Mouse (Mus musculus): ENCODE data around the gene Foxe3.
A peak's percentile ranks its signal among the peaks of the same experiment; 100 is the strongest.
"Not testable (repeated sequence)": the region's sequence is repeated elsewhere in the genome, so short reads cannot be mapped to it uniquely, and the experiment has no call there.

Foxe3 gene

DNA sequence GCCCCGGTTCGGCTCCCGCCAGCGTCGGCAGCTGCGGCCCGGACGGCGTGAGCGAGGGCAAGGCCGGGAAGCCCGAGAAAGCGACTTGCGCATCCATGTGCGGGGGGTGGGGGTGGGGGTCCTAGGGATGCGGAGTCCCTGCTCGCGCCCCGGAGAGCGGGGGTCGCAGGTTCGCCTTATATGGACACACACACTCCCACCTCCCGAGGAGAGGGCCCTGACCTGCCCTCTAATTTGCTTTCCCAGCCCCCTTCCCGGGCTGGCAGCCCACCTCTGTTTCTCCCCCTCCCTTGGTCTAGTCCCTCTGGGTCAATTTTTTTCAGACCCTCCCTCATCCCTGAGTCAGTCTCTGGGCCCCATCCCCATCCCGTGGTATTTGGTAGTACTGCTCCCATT, at the start of gene Foxe3:
Gene Foxe3, minus strand, starts transcription at position 97 of the 396 bp plus-strand sequence.
- DNase-seq = no peak

GRCm38 (mm10) chr4:114973229-114973740, 47.5 kb upstream of the Foxe3 start:
- DNase-seq = no peak

GRCm38 (mm10) chr4:114970736-114971135, 44.9 kb upstream of the Foxe3 start:
- DNase-seq = no peak

DNA sequence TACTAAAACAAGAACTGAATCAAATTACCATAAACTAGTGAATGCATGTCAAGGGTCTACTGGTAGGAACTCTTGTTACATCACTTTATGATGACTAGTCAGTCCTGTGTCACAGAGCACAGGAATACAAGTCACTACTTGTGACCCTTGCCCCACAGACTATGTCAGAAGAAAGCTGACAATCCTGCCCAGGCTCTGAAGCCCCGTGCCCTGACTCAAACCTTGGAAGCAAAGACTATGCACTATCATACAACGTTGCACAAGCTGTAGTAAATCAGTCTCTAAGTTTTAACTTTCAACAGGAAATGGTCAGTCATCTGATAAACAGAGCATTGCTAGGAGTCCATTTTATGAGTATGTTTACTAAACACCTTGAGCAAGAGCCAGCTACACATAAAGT, 35.1 kb upstream of the Foxe3 start:
- not testable (repeated sequence) for DNase-seq

DNA sequence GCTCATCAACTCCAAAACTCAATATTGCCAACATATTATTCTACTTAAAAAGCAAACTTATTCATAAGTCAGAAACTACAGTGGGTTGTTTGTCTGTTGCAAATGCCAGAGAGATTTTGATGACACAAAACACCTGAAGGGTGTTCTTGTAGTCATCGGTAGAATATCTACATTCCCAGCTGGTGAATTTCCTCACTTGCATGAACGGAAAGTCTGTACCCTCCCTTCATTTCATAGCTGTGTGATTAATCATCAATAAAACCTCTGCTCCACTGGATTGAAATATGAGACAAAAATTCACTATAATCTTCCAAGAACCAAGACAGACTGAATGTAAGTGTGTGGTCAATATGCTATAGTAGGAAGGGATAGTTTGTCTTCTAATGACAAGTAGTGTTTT, 33.7 kb upstream of the Foxe3 start:
- DNase-seq = no peak

DNA sequence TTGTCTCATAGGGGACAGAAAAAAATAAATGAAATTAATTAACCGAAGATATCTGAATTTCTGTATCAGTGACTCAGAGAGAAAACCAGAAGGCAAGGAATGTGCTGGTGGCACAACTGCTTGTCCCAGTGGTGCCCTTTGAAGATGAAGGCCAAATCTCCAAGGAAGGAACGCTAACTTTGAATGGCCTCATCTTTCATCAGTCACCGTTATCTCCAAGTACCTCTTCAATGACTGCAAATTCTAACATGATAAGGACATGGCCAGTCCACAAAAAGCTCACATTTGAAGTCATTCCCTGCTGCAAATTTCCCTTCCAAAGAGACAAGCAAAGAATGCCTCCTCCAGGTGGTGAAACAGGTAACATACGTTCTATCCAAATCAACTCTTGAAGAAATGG, 33.0 kb upstream of the Foxe3 start:
- DNase-seq = no peak

DNA sequence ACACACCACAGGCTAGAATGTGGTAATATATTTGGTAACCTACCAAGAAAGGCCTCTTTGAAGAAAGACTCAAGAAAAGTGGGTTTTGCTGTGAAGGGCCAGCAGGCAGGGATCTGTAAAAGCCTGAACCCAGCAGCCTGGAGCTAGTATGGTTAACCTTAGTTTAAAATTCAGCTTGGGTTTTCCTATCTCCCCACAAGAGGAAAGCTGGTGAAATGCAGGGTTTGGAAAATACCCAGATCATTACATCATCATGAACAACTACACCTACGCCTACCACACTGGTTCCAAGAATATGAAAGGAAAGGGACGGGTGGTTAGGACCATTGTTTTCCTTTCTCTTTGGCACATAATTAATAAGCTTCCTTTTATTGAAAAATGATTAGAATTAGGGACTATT, 32.4 kb upstream of the Foxe3 start:
- peak; percentile 44 for DNase-seq

- DNase-seq = no peak
Measured at GRCm38 (mm10) chr4:114957403-114957802, 31.6 kb upstream of the Foxe3 start.

DNA sequence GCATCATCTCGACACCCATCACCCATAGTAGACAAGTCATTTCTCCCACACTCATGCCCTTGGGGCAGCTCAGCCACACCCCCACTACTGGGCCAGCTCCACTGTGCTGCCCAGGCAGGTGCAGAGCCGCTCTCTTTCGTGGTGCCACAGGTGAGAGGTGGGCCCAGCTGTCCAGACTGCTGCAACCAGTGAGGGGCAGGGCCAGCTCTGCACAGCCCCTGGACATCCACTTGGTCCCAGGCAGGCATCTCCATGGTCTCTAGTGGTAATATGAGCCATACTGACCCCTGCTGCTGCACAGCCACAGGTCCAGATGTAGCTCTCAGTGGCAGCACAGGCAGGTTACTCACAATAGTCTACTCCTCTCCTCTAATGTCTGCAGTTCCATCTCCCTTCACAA, 27.4 kb upstream of the Foxe3 start:
- no peak for DNase-seq

GRCm38 (mm10) chr4:114947852-114948481, 22.2 kb upstream of the Foxe3 start:
- DNase-seq = no peak

- DNase-seq = peak; percentile 63
Measured at GRCm38 (mm10) chr4:114947395-114947794, 21.6 kb upstream of the Foxe3 start.

GRCm38 (mm10) chr4:114946416-114946815, 20.6 kb upstream of the Foxe3 start:
- no peak for DNase-seq

DNA sequence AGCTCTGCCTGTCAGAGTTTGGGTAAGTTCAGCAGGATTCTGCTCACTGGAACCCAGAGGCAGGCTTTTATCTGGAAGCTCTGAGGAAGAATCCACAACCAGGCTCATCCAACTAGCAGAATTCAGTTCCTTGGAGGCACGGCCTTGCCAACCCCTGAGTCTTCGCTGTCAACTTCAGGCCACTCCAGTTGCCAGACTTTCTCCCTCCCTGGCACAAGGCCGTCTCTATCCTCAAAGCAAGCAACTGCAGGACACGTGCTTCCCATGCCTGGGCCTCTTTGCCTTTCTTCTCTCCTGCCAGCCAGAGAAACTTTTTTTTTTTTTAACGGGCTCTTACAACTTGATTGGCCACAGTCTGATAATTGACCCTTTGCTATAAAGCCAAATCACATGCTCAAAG, 19.2 kb upstream of the Foxe3 start:
- DNase-seq = no peak

DNA sequence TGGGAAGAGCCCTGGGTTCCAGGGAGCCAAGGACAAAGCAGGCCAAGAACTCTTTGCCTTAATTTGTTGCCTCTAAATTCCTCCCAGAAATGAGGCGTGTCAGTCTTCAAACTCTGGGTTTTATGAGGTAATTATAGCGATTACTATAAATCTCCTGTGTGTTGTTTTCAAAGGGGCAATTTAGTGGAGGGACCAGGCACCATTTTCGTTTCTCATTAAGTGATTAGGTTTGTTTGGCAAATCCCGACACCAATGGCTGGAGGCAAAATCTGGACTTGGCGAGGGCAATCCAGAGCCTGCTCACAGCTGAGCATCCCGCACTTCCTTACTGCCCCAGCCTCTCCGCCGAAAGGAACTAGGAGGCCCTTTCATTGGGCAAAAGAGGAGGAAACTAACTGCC, 16.8 kb upstream of the Foxe3 start:
- no peak for DNase-seq

DNA sequence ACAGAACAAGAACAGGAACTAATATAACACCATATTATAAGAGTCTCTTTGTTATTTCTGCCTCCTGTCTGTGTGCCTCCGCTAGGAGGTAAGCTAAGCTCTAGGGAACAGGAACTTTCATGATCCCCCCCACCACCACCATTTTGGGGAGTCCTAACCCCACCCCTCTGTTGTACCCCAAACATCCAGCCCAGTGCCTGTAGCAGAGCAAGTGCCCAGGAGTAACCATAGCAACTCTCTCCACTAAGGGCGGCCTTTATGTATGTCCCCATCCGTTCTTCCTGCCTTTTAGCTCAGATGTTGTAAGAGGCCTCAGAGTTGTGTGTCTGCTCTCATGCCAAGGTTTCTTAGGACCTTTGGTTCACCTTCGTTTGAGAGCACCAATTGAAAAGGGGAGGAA, 16.3 kb upstream of the Foxe3 start:
- no peak for DNase-seq

GRCm38 (mm10) chr4:114941311-114941710, 15.5 kb upstream of the Foxe3 start:
- DNase-seq = no peak

DNA sequence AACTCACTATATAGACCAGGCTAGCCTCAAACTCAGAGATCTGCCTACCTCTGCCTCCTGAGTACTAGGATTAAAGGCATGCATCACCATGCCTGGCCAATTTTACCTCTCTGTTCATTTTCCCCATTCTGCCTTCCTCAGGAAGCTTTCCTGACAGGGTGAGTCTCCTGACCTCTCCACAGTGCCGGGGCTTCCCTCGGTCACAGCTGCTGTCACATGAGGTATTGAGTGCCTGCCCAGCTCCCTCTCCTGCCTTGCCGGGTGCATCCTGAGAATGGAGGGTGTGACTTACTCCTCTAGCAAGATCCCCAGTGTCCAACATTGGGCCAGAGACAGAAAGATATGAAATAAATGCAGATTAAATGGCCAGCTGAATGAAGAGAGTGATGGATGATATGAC, 12.4 kb upstream of the Foxe3 start:
- no peak for DNase-seq

GRCm38 (mm10) chr4:114937459-114938047, 11.7 kb upstream of the Foxe3 start:
- DNase-seq = no peak

DNA sequence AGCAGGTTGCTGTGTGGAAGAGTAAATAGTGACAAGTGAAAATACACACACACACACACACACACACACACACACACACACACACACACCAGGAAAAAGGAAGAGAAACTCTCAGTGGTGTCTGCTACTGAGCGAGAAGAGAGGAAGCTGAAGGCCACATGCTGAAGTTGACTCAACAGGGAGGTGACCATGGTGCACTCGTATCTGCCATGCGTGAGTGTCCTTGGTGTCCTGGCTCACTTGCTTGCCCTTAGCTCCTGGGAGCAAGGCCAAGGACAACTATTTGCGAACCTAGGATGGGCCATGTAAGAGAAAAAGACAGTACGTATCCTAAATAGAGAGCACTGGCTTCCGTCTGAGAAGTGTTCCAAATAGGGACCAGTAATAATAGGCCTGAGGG, 8.4 kb upstream of the Foxe3 start:
- DNase-seq = peak; percentile 40

GRCm38 (mm10) chr4:114932747-114933146, 6.9 kb upstream of the Foxe3 start:
- DNase-seq = no peak

DNA sequence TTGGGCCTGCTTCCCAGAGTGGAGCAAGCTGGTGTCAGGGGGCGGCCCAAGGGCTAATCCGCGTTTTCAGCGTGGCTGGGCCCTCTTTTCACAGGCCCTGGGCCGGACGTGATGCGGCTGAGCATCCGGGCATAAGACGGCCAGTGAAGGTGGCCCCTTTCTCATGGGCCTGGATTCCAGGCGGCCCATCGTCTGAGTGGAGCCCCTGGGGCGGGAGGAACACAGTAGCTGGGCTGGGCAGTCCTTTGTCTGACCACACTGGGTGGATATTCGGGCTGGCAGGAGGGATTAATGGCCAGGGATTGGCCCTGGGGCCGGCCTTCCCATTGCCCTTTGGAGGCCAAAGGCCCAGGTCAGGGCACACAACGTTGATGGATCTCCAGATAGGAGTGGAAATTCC, 3.3 kb upstream of the Foxe3 start:
- DNase-seq = no peak

DNA sequence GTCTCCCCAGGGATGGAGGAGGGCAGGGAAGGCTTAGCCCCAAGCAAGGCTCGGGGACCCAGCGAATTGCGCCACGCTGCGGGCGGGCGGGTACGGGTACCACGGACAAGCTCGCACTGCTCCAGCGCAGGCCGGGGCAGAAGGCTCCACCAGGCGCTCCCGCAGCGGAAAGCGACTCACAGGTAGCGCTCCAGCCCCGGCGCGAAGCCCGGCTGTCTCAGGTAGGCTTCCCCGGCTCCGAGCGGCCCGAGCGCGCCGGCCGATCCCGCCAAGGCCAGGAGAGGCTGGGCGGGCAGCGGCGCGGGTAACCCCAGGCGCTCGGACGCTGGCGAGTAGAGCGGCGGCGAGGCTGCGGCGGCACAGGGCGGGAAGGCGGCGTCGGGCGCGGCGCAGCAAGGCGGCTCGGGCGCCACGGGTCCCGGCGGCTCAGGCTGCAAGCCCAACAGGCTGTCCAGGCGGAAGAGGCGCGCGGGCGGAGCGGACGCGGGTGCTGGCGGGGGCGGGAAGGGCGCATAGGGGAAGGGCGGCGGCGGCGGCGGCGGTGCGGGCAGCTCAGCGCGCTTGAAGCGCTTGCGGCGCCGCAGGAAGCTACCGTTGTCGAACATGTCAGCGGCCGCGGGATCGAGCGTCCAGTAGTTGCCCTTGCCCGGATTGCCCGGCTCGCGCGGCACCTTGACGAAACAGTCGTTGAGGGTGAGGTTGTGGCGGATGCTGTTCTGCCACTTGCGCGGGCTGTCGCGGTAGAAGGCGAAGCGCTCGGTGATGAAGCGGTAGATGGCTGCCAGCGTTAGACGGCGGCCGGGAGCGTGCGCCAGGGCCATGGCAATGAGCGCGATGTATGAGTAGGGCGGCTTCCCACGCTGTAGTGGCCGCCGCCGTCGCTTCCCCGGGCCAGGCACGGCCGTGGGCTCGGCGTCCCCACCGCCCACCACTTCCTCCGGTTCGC, 569 bp downstream of the Foxe3 start:
- no peak for DNase-seq

DNA sequence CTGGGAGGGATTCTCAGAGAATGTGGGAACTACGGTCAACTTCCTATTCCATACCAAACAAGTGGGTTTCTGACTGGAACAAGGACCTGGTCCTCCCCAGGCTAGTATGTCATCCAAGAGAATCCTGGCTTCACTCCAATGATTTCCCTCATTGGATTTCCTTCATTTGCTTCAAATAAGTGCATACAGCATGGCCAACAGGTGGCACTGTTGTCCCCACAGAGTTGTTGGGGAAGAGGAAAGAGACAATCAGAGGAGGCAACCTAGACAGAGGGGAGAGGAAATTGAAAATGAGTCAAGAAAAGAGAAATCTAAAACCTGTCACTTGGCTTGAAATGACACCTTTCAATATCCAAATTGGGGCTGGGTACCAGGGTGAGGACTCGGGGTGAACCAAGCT, 8.7 kb downstream of the Foxe3 start:
- no peak for DNase-seq

- no peak for DNase-seq
Measured at GRCm38 (mm10) chr4:114916056-114916455, 9.8 kb downstream of the Foxe3 start.
